Mouse (Mus musculus) bone marrow macrophage, adult 2 months (primary cell): Measurements from ENCODE around the gene Fgf2. TPM values are rescaled to one million over a fixed set of nuclear protein-coding genes. Genes with fewer than 3 reads are reported as not detected.

Experiments used
- H3K27ac ChIP-seq: 2 replicates; pipeline ENCODE4 v1.5.1; 2012; ENCODE audit warnings: low read depth, low read length; ENCODE audit not compliant: insufficient read depth
- H3K4me1 ChIP-seq: 2 replicates; pipeline ENCODE4 v1.6.1; 2012; ENCODE audit warnings: low read length; ENCODE audit not compliant: control insufficient read depth, insufficient read depth
- H3K4me3 ChIP-seq: 2 replicates; pipeline ENCODE4 v1.5.1; 2012; ENCODE audit warnings: mild to moderate bottlenecking, low read length, moderate library complexity; ENCODE audit not compliant: insufficient read depth
- CTCF ChIP-seq: IDR thresholded peaks from 2 replicates; pipeline ENCODE4 v1.5.1; 2012; ENCODE audit warnings: low read depth, mild to moderate bottlenecking, low read length, moderate library complexity
- POLR2A ChIP-seq: IDR thresholded peaks from 2 replicates; pipeline ENCODE4 v1.6.1; 2012; ENCODE audit warnings: mild to moderate bottlenecking, low read depth, low read length, borderline replicate concordance
- polyA plus RNA-seq: library from polyadenylated mRNA; stranded (reverse); fragments of >200 nt; gene quantifications from 2 replicates; pipeline ENCODE4 v1.2.4, GENCODE M21; 2012; ENCODE audit not compliant: missing spikeins, insufficient read depth, insufficient read length

Fgf2 gene
- polyA plus RNA-seq, 1 experiment, result 0.12 TPM

GRCm38 (mm10) chr3:37379201-37379600 lies 31.1 kb downstream of the Fgf2 start:
- no peak overlapping the region for H3K27ac ChIP-seq
- no peak overlapping the region for H3K4me3 ChIP-seq
- TF ChIP-seq CTCF (peak; percentile 41; the same call in 1 of the 2 replicates), POLR2A (no peak)
- no peaks in the 10 kb centered on the region for H3K4me1 ChIP-seq

GRCm38 (mm10) chr3:37379930-37380881 lies 32.1 kb downstream of the Fgf2 start:
- TF ChIP-seq CTCF, result no peak
- no peak for TF ChIP-seq POLR2A
- no peak overlapping the region for H3K4me3 ChIP-seq
- no peak overlapping the region for H3K27ac ChIP-seq
- no peaks in the 10 kb centered on the region for H3K4me1 ChIP-seq

GRCm38 (mm10) chr3:37381457-37381856 lies 33.3 kb downstream of the Fgf2 start:
- no peaks in the 10 kb centered on the region for H3K4me1 ChIP-seq
- H3K4me3 ChIP-seq, result no peak overlapping the region
- H3K27ac ChIP-seq, result no peak overlapping the region
- TF ChIP-seq POLR2A, result no peak

GRCm38 (mm10) chr3:37383096-37383765 lies 35.1 kb downstream of the Fgf2 start:
- Histone ChIP-seq H3K4me1 (no peaks in the 10 kb centered on the region), H3K27ac (no peak overlapping the region), H3K4me3 (no peak overlapping the region)
- TF ChIP-seq CTCF (no peak), POLR2A (no peak)

GRCm38 (mm10) chr3:37387310-37387709 lies 39.2 kb downstream of the Fgf2 start:
- Histone ChIP-seq H3K27ac (no peak overlapping the region), H3K4me1 (no peaks in the 10 kb centered on the region), H3K4me3 (no peak overlapping the region)
- TF ChIP-seq POLR2A (no peak), CTCF (no peak)

- no peak overlapping the region for H3K4me3 ChIP-seq
Measured at GRCm38 (mm10) chr3:37396930-37397608, 48.9 kb downstream of the Fgf2 start.

GRCm38 (mm10) chr3:37397646-37398045 lies 49.5 kb downstream of the Fgf2 start:
- H3K4me1 ChIP-seq, result no peaks in the 10 kb centered on the region
- H3K4me3 ChIP-seq, result no peak overlapping the region
- H3K27ac ChIP-seq, result no peak overlapping the region
- TF ChIP-seq CTCF (no peak), POLR2A (no peak)

More at GRCm38 (mm10) chr3:37396930-37397608, 48.9 kb downstream of the Fgf2 start:
- H3K4me1 ChIP-seq, result no peaks in the 10 kb centered on the region
- TF ChIP-seq POLR2A (no peak), CTCF (no peak)
- no peak overlapping the region for H3K27ac ChIP-seq

GRCm38 (mm10) chr3:37398661-37399395 lies 50.7 kb downstream of the Fgf2 start:
- no peak overlapping the region for H3K27ac ChIP-seq
- TF ChIP-seq POLR2A, result no peak
- TF ChIP-seq CTCF, result no peak

GRCm38 (mm10) chr3:37401729-37402610 lies 53.8 kb downstream of the Fgf2 start:
- H3K27ac ChIP-seq, result no peak overlapping the region
- no peak overlapping the region for H3K4me3 ChIP-seq
- TF ChIP-seq POLR2A, result no peak
- TF ChIP-seq CTCF, result no peak
- no peaks in the 10 kb centered on the region for H3K4me1 ChIP-seq

More at GRCm38 (mm10) chr3:37398661-37399395, 50.7 kb downstream of the Fgf2 start:
- Histone ChIP-seq H3K4me3 (no peak overlapping the region), H3K4me1 (no peaks in the 10 kb centered on the region)
